Comparison of ENCODE assay signal across 20 mouse cellular contexts in the genomic region with DNA sequence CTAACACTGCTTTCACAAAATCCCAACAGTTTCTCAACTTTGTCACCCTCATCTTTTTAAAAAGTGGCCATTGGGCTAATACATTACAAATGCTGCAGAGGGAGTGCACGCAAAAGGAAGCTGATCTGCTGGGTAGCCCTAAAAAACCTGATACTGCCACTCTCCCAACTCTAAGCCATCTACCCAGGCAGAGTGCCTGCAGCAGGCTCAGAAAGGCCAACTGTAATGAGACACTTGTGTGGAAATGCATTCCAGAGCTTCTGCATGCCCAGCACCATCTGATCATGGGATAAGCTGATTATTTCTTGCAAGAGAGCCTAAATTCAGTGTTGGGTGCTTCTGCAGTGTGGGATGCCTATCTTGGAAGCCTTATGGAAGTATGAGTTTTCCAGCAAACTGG. TPM values are rescaled to one million over a fixed set of nuclear protein-coding genes. Genes with fewer than 3 reads are reported as not detected.
DNase-seq lines count a peak whose midpoint lies in the region; TF ChIP-seq lines count a peak whose summit lies in the region.
"Had no signal": no experiment of that assay in that cellular context is flagged by ENCODE, and none has a peak within 500 bp of the region (broad histone marks: within the 10 kb centered on the region; RNA-seq: fewer than 3 reads in every experiment).

No protein-coding gene starts in this region.

- no peak overlapping the region for H3K4me3 ChIP-seq in gastrocnemius, adult 2 months
- H3K4me3 ChIP-seq: forebrain, embryonic 12.5 days; heart, embryonic 13.5 days; intestine, embryonic 15.5 days; liver, embryonic 12.5 days; midbrain, embryonic 10.5 days had no signal

- H3K27ac ChIP-seq in gastrocnemius, adult 2 months = peak overlapping the region; percentile 74
- H3K27ac ChIP-seq: forebrain, embryonic 12.5 days; heart, embryonic 13.5 days; hindbrain, embryonic 14.5 days; intestine, embryonic 15.5 days; liver, embryonic 12.5 days; midbrain, embryonic 10.5 days had no signal

- peak; percentile 49 for TF ChIP-seq CTCF in gastrocnemius, adult 2 months (IDR thresholded peaks at IDR 0.05)

- intact Hi-C loops in gastrocnemius, adult 2 months (cut with DNase I) = loop anchor here (2.0 kb wide), 1 partner anchor 49 kb away; a partner anchor contains a TSS

- peak; percentile 12 to 21 for DNase-seq in layer of hippocampus, postnatal 10 days (ENCODE audit: low spot score in 2 of 2)
- no peak for DNase-seq in layer of hippocampus, adult 8-10 months (ENCODE audit: low spot score in 2 of 2)
- DNase-seq in embryo, embryonic 10.5 days (ENCODE audit: low spot score) = peak; percentile 26
- peak; percentile 80 for DNase-seq in gastrocnemius, adult 2 months
- peak; percentile 8 for DNase-seq in mesoderm, embryonic 11.5 days (ENCODE audit: low read depth, low spot score)
- no peak for DNase-seq in left cerebral cortex, adult 8-10 months (ENCODE audit: low spot score in 2 of 2)
- DNase-seq in adrenal gland, adult (ENCODE audit: inconsistent age in 2 of 2, low spot score in 1 of 2) = no peak
- DNase-seq in kidney, adult 18-20 months = no peak
- DNase-seq: adrenal gland, adult 2 months; cerebellum, adult 9-10 months; heart, adult 18-20 months; lung, adult 2 months; lung, postnatal 4 days; spleen, adult 18-20 months had no signal

RNA-seq across cellular contexts. Expression of a gene that starts 49.6 kb away (rescaled TPM):
- total RNA-seq in layer of hippocampus, postnatal 10 days (2021) = 10 to 100 TPM; 71.8 to 72.8 TPM
- 10 to 100 TPM; 70.3 to 95.1 (median 85.8) TPM for total RNA-seq in layer of hippocampus, adult 8-10 months (2022)
- 10 to 100 TPM; 28.4 to 28.5 TPM for total RNA-seq in gastrocnemius, adult 2 months (2021)
- 10 to 100 TPM; 80.4 to 89.2 (median 83.8) TPM for total RNA-seq in left cerebral cortex, adult 8-10 months (2022)

Comparison
In these comparisons a context has a peak if more than half of its experiments do, and no peak if none do; other contexts are left out.
1. DNase-seq: peak in layer of hippocampus, postnatal 10 days (2 of 2), embryo, embryonic 10.5 days (single experiment), gastrocnemius, adult 2 months (single experiment) and mesoderm, embryonic 11.5 days (single experiment); none in layer of hippocampus, adult 8-10 months (0 of 2), left cerebral cortex, adult 8-10 months (0 of 2), adrenal gland, adult (0 of 2) and kidney, adult 18-20 months (single experiment).